Mouse (Mus musculus) ES-Bruce4 (cell line): ENCODE measurements around the gene Hoxa5.

Source experiments
- CTCF ChIP-seq: IDR thresholded peaks from one replicate; pipeline ENCODE4 v1.8.1; 2011; ENCODE audit warnings: low read depth, low read length
- EP300 ChIP-seq: IDR thresholded peaks from 2 replicates; pipeline ENCODE4 v1.6.1; 2011; ENCODE audit warnings: low read depth, low read length; ENCODE audit not compliant: insufficient read depth
- POLR2A ChIP-seq: IDR thresholded peaks from one replicate; pipeline ENCODE4 v1.8.1; 2011; ENCODE audit warnings: low read length; ENCODE audit not compliant: insufficient read depth

- TF ChIP-seq CTCF (no peak), EP300 (no peak), POLR2A (no peak)
Measured at GRCm38 (mm10) chr6:52168191-52169055, 36.0 kb downstream of the Hoxa5 start.
